Mouse (Mus musculus): ENCODE results near the gene Plekhg6. TPM values are rescaled to one million over a fixed set of nuclear protein-coding genes. Genes with fewer than 3 reads are reported as not detected.

Gene Plekhg6
- total RNA-seq, 1 experiment from 2014 or later, result not detected

- ATAC-seq (replicated peaks; ENCODE audit: low read depth, poor library complexity, severe bottlenecking), result no peak
Measured at GRCm38 (mm10) chr6:125389853-125390252, 9.3 kb upstream of the Plekhg6 start.

- no peak for ATAC-seq (replicated peaks; ENCODE audit: low read depth, poor library complexity, severe bottlenecking)
Measured at GRCm38 (mm10) chr6:125386080-125386479, 5.5 kb upstream of the Plekhg6 start.

DNA sequence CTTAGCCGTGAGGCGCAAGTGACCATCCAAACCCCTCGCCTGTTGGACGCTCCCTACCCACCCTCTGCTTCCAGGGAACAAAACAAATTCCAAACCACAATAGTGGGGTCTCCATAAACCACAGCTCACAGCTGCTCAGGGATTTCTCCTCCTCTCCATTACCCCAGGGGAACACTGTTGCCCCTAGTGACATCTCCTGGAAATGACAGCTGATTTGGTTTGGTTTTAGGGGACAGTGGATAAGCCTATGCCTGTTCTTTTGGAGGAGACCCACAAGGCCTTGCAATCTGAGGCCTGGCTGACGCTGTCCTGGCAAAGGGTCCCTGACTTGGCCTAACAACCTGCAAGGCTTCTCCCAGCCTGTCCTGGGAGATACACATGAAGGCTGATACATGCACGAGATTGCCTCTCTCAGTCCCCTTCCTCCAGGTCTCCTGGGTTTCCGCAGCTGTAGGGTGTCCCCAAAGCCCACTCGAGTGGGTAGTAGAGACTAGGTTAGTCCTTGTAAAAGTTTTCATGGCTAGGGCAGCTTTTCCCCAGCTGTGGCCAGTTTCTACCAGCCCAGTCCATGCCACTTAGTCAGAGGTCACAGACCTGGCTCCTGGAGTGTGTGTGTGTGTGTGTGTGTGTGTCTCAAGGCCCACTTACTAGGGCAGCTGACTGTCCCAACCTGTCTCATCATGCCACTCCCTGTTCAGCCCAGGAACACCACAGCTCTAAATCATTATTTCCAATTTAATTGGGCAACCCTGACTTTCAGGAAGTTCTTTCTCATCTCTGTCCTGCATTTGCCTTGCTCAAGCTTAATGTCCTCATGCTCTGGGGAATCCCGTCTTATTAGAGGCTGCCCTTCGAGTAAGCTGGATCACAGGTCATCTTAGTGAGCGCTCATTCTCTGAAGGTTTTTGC is 4.7 kb upstream of the Plekhg6 start:
- ATAC-seq (replicated peaks; ENCODE audit: low read depth, poor library complexity, severe bottlenecking), result peak; percentile 63

- no peak for ATAC-seq (replicated peaks; ENCODE audit: low read depth, poor library complexity, severe bottlenecking)
Measured at GRCm38 (mm10) chr6:125382024-125382423, 1.4 kb upstream of the Plekhg6 start.

- no peak for ATAC-seq (replicated peaks; ENCODE audit: low read depth, poor library complexity, severe bottlenecking)
Measured at GRCm38 (mm10) chr6:125379781-125380180, 812 bp downstream of the Plekhg6 start.

DNA sequence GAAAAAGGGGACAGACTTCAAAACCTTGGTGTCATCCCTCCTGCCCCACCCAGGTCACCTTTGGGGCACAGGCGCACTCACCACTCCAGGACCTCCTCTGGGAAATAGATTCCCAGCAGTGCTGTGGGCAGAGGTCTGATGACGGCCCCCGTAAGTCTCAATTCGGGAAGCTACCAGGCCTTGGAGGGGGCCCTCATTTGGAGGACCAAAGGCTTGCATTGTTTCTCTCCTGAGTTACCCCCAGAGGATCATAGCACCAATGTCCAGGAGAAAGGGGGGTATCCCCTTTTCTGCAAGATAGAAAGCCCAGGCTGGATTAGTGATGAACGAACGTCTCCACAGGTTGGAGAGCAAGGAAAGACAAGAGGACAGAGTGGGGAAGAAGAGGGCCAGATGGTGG is 2.0 kb downstream of the Plekhg6 start:
- ATAC-seq (replicated peaks; ENCODE audit: low read depth, poor library complexity, severe bottlenecking), result no peak

GRCm38 (mm10) chr6:125377582-125378451 is 2.8 kb downstream of the Plekhg6 start:
- ATAC-seq (replicated peaks; ENCODE audit: low read depth, poor library complexity, severe bottlenecking), result peak; percentile 93

- no peak for ATAC-seq (replicated peaks; ENCODE audit: low read depth, poor library complexity, severe bottlenecking)
Measured at GRCm38 (mm10) chr6:125377042-125377441, 3.6 kb downstream of the Plekhg6 start.

GRCm38 (mm10) chr6:125367758-125368371 is 12.7 kb downstream of the Plekhg6 start:
- peak; percentile 76 for ATAC-seq (replicated peaks; ENCODE audit: low read depth, poor library complexity, severe bottlenecking)

DNA sequence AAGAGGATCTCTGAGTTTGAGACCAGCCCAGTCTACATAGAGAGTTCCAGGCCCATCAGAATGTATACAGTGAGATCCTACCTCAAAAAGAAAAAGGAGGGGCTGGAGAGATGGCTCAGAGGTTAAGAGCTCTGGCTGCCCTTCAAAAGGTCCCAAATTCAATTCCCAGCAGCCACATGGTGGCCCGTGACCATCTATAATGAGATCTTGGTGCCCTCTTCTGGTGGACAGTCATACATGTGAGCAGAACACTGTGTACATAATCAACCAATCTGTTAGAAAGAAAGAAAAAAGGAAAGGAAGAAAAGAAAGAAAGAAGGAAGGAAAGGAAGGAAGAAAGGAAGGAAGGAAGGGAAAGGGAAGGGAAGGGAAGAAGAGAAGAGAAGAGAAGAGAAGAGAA is 14.5 kb downstream of the Plekhg6 start:
- ATAC-seq (replicated peaks; ENCODE audit: low read depth, poor library complexity, severe bottlenecking), result no peak

- ATAC-seq (replicated peaks; ENCODE audit: low read depth, poor library complexity, severe bottlenecking), result no peak
Measured at GRCm38 (mm10) chr6:125365522-125365921, 15.1 kb downstream of the Plekhg6 start.

- 0 out of 2 replicates have a peak, but pooled peaks have one; percentile 24 for ATAC-seq (replicated peaks; ENCODE audit: low read depth, poor library complexity, severe bottlenecking)
Measured at GRCm38 (mm10) chr6:125364448-125364847, 16.1 kb downstream of the Plekhg6 start.

- ATAC-seq (replicated peaks; ENCODE audit: low read depth, poor library complexity, severe bottlenecking), result no peak
Measured at GRCm38 (mm10) chr6:125363451-125364242, 16.9 kb downstream of the Plekhg6 start.

DNA sequence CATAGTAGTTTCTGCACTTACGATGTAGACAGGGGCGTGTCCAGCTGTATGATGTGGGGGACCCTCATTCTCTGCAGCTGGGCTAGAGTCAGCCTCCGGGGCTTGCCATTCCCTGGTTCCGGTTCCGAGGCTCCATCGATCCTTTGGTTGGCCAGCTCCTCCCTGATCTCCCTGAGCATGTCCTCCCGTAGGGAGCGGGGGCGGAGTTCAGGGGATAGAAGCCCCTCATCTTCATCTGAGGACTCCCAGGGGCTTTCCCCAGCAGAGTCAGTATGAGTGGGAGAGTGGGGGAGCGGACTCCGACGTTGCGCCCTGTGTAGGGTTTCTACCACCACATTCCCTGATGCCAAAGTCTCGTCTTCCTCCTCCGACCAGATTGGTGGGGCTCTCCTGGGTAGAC is 17.6 kb downstream of the Plekhg6 start:
- no peak for ATAC-seq (replicated peaks; ENCODE audit: low read depth, poor library complexity, severe bottlenecking)

DNA sequence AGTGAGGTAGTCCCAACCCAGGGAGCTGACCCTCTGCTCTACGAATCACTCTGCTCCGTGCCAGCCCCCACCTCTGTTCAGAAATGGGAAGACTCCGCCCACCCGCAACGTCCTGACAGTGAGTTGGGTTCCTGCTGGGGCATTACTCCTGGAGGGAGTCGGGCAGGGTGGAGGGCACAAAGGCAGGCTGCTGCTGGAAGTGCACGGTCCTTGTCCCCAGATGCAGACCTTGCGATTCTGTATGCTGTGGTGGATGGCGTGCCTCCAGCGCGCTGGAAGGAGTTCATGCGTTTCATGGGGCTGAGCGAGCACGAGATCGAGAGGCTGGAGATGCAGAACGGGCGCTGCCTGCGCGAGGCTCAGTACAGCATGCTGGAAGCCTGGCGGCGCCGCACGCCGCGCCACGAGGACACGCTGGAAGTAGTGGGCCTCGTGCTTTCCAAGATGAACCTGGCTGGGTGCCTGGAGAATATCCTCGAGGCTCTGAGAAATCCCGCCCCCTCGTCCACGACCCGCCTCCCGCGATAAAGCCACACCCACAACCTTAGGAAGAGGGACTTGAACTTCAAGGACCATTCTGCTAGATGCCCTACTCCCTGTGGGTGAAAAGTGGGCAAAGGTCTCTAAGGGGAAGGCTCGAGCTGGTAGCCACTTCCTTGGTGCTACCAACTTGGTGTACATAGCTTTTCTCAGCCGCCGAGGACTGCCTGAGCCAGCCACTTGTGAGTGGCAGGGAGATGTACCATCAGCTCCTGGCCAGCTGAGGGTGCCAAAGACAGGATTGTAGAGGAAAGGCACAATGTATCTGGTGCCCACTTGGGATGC is 18.9 kb downstream of the Plekhg6 start:
- ATAC-seq (replicated peaks; ENCODE audit: low read depth, poor library complexity, severe bottlenecking), result peak; percentile 45

DNA sequence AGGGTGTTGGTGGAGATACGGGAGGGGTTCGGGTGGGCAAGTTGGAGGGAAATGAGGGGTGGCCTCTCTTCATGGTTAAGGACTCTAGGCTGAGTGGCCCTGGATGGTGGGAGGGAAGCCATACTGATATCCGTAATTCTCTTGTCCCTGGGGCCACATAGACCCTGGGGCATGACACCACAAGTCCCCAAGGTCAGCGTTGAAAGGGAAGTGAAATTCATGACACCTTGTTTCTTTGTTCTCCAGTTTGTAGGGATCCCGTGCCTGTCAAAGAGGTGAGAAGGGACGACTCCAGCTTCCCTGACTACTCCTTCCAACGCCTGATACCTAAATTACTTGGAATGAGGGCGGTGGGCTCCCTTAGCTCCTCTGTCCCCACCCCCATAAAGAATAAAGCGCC is 19.7 kb downstream of the Plekhg6 start:
- ATAC-seq (replicated peaks; ENCODE audit: low read depth, poor library complexity, severe bottlenecking), result no peak

GRCm38 (mm10) chr6:125359999-125360398 is 20.6 kb downstream of the Plekhg6 start:
- ATAC-seq (replicated peaks; ENCODE audit: low read depth, poor library complexity, severe bottlenecking), result no peak

GRCm38 (mm10) chr6:125357334-125357733 is 23.3 kb downstream of the Plekhg6 start:
- no peak for ATAC-seq (replicated peaks; ENCODE audit: low read depth, poor library complexity, severe bottlenecking)

DNA sequence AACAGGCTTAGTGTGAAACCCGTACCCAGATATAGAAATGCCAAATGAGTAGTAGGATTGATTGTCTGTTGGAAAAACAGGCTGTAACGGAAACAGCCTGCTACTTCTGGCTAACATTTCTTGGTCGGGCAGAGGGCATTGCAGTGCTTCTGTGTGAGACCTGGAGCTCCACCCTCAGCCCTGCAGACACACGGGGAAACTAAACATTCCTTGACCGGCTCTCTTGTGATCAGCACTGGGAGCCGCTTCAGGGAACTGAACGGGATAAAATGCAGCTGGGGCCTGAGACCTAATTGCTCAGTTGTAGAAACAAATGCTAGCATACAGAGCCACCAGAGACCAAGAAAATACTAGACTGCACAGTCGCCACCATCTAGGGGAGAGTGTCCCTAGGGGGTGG is 24.3 kb downstream of the Plekhg6 start:
- no peak for ATAC-seq (replicated peaks; ENCODE audit: low read depth, poor library complexity, severe bottlenecking)

Data from common myeloid progenitor, adult 5-6 weeks (primary cell).